Mouse (Mus musculus) brain, embryonic 14.5 days (tissue): ENCODE data around the gene Atg14. TPM values are rescaled to one million over a fixed set of nuclear protein-coding genes. Genes with fewer than 3 reads are reported as not detected.
A peak's percentile ranks its signal among the peaks of the same experiment; 100 is the strongest.

Experiments used
- DNase-seq: peaks from one replicate; pipeline ENCODE4 v3.0.0-alpha.2; 2011; ENCODE audit warnings: low read depth
- CTCF ChIP-seq: fragments of 200-500 bp; IDR thresholded peaks from 2 replicates; pipeline ENCODE4 v1.5.1; 2012; ENCODE audit warnings: inconsistent platforms, mild to moderate bottlenecking, moderate library complexity, borderline replicate concordance; ENCODE audit not compliant: insufficient read depth, insufficient read length; ENCODE audit errors: extremely low read depth
- POLR2A ChIP-seq: fragments of 200-500 bp; IDR thresholded peaks from 2 replicates; pipeline ENCODE4 v1.6.1; 2012; ENCODE audit warnings: mild to moderate bottlenecking, inconsistent platforms, borderline replicate concordance; ENCODE audit not compliant: poor library complexity, insufficient read depth, insufficient read length, severe bottlenecking; ENCODE audit errors: extremely low read depth
- polyA plus RNA-seq: library from polyadenylated mRNA; depleted of rRNA; stranded (reverse); fragments of >200 nt; gene quantifications from 2 replicates; pipeline ENCODE4 v1.2.3, GENCODE M21; 2012

Gene Atg14
- polyA plus RNA-seq, 1 experiment: 15.4 TPM

DNA sequence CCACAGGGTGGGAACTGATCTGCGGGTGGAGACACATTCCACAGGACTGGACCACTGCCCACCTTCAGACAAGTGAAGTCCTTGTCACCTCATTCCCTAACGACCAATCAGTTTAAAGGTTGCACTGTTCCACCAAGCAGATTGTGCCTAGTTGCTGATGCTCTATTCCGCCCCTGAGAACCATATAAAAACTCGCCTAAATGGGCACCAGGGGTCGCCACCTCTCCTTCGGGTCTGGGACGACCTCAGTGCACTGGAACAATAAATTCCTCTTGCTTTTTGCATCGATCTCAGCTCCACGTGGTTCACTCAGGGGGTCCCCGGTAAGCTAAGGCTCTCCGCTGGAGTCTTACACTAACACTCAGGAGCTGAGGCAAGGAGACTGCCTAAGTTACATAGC lies 4.3 kb upstream of the Atg14 start:
- TF ChIP-seq POLR2A (no peak), CTCF (no peak)

DNA sequence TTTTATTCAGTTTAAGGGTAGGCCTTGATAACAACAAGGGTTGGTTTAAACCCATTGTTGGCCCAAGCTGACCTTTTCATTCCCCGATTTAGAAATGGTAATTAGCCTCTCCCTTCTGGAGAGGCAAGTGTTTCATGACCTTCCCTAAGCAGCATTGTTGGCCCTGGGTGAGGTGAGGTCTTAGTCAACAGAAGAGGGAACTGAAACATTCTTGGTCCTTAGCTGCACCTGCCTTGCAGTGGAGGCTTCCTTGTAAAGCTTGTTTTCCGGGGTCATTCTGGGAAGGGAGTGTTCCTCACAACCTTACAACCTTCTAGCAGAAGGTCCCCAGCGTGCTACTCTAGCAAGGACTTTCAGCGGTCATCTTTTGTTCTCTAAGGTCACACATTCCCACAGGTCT lies 2.3 kb upstream of the Atg14 start:
- TF ChIP-seq CTCF (no peak), POLR2A (no peak)

More for the DNA sequence above, 4.3 kb upstream of the Atg14 start:
- DNase-seq: no peak

DNA sequence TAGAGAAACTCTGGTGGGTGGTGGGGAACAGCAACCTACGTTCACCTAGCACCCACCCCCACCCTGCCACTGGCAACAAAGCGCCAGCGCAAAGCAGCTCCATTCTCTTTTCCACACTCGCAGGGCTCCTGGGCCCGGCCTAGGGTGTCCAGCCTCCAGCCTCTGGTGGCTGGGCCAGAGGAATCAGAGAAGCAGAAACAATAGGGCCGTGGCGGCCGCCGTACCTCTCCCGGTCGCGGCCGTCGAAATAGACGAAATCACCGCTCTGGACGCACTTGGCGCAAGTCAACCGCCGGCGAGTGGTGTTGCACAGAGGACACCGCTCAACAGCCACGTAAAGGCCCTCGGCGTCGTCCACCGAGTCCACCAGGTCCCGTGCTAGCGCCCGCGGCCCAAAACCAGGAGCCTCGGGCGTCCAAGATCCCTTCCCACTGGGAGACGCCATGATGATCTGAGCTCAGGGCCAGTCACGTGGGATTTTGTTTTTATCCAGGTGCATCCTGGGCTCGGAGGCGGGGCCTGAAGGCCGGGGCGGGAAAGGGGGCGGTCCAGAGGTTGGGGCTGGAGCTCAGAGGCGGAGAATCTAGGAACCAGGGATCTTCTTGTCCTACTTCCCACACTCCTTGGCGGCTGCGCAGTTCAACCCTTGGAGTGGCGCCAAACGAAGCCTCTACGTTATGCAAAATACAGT lies 2.3 kb downstream of the Atg14 start:
- TF ChIP-seq CTCF: no peak
- peak; percentile 12; the same call in 1 of the 2 replicates for TF ChIP-seq POLR2A
- DNase-seq: peak; percentile 99

More for the DNA sequence above, 2.3 kb upstream of the Atg14 start:
- no peak for DNase-seq

DNA sequence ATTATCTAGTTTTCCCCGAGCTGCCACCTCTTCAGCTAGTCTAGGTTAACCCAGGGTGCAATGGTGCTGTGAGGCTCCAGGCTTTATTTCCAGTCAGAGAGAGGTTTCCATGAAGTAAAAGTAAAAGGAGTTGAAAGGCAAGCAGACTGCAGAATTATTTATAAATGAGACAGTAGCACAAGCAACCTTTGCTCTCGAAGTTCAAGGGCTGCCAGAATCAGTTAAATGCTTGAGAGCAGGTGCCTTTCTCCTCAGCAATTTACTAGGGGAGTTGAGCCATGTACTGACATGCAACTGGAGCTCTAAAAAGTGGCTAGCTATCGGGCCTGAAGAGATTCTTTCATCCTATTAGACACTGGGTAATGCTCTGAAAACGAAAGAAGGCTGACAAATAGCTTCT lies 7.3 kb downstream of the Atg14 start:
- no peak for TF ChIP-seq POLR2A
- TF ChIP-seq CTCF: no peak
- DNase-seq: no peak

DNA sequence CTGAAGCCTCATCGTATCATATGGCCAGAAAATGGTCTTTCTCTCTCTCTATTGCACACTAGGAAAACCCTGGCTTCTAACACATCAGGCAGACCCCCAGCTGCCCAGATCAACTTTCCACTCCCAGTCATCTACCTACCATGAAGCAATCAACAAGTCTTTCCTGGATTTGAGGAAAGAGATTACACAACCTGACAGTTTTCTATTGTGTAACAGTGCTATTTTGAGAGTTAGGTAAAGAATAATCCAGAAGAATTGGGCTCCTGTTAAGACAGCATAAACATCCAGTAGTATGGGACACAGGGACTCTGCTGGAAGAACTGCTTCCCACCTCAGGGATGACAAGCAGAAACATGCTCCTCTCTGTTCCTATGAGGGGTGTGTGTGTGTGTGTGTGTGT lies 7.9 kb downstream of the Atg14 start:
- TF ChIP-seq CTCF (no peak), POLR2A (no peak)
- no peak for DNase-seq

DNA sequence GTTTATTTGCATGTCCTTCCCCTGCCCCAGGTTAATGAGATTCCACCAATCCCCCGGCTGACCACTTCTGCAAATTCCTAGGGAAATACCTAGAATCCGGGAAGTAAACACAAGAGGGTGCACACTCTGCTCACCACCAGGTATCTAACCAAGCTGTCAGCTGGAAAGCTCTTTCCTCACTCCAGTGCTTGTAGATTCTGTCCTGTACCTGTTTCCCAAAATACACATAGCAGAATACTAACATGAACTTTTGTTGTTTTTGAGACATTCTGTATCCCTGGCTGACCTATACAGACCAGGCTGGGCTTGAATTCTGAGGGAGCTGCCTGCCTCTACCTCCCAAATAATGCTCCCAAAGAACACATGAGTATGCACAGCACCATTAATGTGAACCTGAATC lies 9.7 kb downstream of the Atg14 start:
- TF ChIP-seq POLR2A (no peak), CTCF (no peak)
- no peak for DNase-seq

DNA sequence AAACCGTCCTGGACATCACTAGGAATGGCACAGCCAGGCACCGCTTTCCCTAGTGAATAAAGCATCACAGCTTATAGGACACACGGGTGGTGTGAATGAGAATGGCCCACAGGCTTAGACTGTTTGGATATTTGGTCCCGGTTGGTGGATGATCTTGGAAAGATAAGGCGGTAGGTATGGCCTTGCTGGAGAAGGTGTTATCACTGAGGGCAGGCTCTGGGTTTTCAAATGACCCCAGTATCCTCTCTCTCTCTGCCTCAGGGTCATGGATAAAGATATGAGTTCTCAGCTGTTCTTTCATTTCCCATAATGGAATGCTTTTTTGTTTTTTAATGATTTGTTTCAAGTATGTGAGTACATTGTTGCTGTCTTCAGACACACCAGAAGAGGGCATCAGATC lies 15.2 kb downstream of the Atg14 start:
- no peak for DNase-seq
- TF ChIP-seq CTCF (no peak), POLR2A (no peak)

DNA sequence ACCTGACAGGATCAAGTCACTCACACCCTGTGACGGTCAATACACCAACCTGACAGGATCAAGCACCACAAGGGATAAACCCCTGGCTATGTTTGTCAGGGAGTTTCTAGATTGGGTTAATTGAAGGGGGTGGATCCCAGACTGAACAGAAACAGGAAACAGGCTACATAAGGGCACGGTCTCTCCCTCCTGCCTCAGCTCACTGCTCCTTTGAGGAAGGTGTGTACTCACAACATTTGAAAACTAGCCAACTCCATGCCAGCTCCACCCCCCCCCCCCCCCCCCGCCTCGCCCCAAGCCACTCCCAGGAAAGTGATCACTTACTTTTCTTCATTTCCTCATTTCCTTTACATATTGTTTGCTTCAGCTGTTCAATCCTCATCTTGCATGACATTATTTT lies 16.2 kb downstream of the Atg14 start:
- no peak for TF ChIP-seq CTCF
- no peak for TF ChIP-seq POLR2A
- no peak for DNase-seq

DNA sequence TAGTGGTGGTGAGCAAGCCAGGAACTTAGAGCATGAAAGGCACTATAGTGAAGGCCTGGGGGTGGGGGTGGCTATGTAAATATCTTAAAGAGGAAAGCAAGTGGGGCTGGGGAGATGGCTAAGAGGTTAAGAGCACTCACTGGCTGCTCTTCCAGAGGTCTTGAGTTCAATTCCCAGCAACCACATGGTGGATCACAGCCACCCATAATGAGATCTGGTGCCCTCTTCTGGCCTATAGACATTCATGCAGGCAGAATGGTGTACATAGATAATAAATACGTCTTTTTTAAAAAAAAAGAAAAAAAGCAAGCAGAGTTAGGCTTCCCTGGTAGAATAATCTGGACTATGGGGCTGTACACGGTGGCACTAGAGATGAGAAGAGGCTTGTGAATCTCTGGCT lies 17.1 kb downstream of the Atg14 start:
- DNase-seq: no peak
- TF ChIP-seq CTCF: no peak
- no peak for TF ChIP-seq POLR2A

DNA sequence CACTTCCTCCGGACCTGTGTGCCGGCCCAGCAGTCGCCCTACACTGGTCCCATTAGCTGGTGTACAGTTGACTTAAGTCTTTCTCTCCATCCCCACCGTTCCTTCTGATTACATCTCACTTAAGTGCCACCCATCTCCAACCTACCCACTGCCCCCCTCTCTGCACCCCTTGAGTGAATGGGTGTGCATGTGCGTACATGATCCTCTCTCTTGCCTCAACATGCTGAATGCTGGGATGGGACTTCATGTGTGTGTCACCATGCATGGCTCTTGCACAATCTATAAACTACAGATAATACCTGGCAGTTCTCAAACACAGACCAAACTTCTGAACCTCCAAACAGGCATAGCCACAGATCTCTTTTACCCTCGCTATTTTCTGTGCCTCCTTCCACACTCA lies 18.8 kb downstream of the Atg14 start:
- no peak for DNase-seq
- TF ChIP-seq CTCF: no peak
- TF ChIP-seq POLR2A: no peak

DNA sequence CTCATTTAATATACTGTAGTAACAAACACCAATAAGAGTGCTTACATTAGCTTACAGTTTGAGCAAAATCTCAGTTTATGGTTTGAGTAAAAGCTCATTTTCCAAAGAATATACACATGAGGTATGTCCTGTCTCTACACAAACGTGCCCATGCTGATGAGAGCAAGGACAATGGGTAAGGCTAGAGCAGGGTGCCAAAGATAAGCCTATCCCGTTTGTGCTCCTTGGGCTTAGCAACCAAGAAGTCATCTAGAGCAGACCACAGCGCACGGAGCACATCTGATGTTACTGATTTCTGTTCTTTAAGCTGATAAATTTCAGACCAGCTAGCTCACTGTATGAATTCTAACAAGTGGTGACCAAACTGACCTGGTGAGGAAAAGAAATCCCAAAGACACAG lies 25.6 kb downstream of the Atg14 start:
- no peak for TF ChIP-seq CTCF
- no peak for TF ChIP-seq POLR2A
- no peak for DNase-seq

DNA sequence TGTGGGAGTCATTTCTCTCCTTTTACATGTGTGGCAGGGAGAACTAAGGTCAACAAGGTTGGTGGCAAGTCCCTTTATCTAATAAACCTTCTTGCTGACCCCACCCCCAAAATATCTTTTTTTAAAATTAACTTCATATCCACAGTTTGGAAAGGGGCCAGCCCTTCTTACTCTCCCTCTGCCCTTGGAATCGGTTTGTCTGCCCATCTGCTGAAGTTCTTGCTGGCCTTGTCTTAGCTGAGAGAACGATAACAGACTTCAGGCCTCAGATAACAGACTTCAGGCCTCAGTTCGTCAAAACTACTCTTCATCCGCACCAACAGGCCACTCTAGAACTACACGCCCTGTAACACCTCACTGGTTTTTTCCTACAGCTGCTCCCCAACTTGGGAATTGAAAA lies 26.2 kb downstream of the Atg14 start:
- no peak for DNase-seq

More for the DNA sequence above, 26.2 kb downstream of the Atg14 start:
- no peak for TF ChIP-seq CTCF
- no peak for TF ChIP-seq POLR2A
